Mouse (Mus musculus) adrenal gland, adult 8-10 months (tissue): ENCODE results near the gene Ifnlr1. TPM values are rescaled to one million over a fixed set of nuclear protein-coding genes. Genes with fewer than 3 reads are reported as not detected.
A peak's percentile ranks its signal among the peaks of the same experiment; 100 is the strongest.
"Not testable (repeated sequence)": the region's sequence is repeated elsewhere in the genome, so short reads cannot be mapped to it uniquely, and the experiment has no call there.

ENCODE experiments used
- DNase-seq: peaks from one replicate; pipeline ENCODE4 v3.0.0; 2022
- total RNA-seq, 4 experiments: library from RNA; stranded (reverse); gene quantifications; 2 replicates each; pipeline ENCODE4 v1.2.4; 2022

Ifnlr1 gene
- total RNA-seq, 4 experiments from 2014 or later: 0.17 to 0.22 (median 0.18) TPM; not detected in 1

DNA sequence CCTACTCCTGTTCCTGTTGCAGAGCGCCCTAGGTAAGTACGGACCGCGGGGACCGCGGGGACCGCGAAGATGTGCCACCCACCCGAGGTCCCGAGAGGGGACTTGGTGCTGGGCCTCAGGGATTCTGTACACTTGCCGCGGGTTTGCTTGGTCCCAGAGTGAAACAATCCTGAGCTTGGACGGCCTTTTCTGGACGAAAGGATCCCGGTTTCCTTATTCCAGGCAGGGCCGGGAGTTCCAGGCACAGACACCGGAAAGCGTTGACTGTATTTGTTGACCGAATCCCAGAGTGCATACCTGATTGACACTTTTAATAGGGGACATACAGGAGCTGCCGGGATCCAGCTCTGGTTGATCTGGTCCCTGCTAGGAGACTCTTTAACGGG is 474 bp downstream of the Ifnlr1 start:
- no peak for DNase-seq

DNA sequence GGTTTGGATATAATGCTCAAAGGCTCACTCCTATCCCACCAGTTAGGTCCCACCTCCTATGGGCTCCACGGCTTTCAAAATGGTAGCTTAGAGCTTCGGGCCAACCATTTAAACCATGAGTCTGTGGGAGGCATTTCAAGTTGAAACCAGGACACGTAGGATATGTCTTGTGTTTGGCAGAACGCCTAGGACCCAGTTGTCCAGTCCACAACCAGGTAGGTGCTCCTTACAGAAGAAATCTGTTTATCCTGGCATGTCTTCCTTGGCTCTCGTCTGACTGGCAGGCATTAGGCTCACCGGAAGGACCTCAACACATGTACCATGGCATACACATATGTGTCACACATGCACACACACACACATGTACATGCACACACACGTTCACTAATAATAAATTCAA is 3.7 kb downstream of the Ifnlr1 start:
- no peak for DNase-seq

GRCm38 (mm10) chr4:135690241-135690640 is 4.2 kb downstream of the Ifnlr1 start:
- DNase-seq: no peak

- no peak for DNase-seq
These were observed 6.8 kb downstream of the Ifnlr1 start for GRCm38 (mm10) chr4:135692916-135693315.

DNA sequence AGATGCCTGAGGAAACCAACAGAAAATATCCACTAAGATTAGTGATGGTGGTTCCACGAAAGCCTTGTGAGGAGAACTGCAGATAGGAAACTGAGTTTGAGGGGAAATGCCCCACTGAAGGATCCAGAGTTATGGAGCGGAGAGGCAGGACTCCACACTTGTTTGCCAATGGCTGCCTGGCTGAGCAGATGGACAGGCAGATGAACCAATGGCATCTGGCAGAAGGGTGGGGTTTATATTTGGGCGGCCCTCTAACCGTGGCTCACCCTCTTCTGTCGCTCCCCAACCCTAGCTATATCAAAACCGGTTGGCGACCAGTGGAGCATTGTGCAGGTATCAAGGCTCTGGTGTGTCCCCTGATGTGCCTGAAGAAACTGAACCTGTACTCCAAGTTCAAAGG is 12.4 kb downstream of the Ifnlr1 start:
- DNase-seq: no peak

- DNase-seq: no peak
These were observed 17.4 kb downstream of the Ifnlr1 start for GRCm38 (mm10) chr4:135703497-135703896.

GRCm38 (mm10) chr4:135704016-135704415 is 17.9 kb downstream of the Ifnlr1 start:
- no peak for DNase-seq

- no peak for DNase-seq
These were observed 20.0 kb downstream of the Ifnlr1 start for GRCm38 (mm10) chr4:135706045-135706444.

- DNase-seq: peak; percentile 37
These were observed 23.0 kb downstream of the Ifnlr1 start for GRCm38 (mm10) chr4:135709072-135709564.

DNA sequence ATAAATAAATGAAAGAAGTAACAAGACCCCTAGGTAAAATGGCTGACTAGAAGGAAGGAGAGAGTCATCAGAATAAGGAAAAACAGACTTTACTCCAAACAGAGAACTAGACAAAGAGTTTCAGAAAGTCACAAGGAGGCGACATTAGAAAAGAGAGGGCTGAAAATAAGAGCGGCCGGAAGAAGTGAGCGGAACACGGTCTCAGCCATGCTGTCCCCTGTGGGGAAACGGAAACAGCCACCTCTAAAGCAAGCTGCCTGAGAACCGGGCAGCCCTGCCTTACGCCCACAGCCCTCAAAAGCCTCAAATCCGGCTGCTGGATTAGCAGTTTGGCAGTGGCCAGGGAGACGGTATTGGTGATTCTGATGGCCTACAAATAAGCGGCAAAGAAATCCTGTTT is 23.5 kb downstream of the Ifnlr1 start:
- DNase-seq: no peak

- DNase-seq: no peak
These were observed 24.3 kb downstream of the Ifnlr1 start for GRCm38 (mm10) chr4:135710392-135710791.

DNA sequence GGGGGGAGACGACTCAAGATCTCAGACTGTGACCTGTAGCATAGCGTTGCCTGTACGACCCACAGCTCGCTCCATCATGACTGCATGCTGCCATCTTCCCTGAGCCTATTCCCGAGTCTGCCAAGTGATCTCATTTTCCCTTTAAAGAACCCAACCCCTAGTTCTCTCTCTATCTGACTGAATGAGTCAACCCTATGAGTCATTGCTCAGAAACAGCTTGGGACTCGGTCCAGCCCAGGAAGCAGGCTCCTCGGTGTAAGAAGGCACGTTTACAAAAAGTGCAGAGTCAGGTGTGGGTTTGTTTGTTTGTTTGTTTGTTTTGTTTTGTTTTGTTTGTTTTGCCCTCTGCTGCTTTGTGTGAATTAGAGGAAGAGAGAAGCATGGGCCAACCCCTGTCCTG is 28.7 kb downstream of the Ifnlr1 start:
- no peak for DNase-seq

GRCm38 (mm10) chr4:135716438-135716837 is 30.4 kb downstream of the Ifnlr1 start:
- not testable (repeated sequence) for DNase-seq

GRCm38 (mm10) chr4:135722540-135723290 is 36.6 kb downstream of the Ifnlr1 start:
- DNase-seq: no peak

GRCm38 (mm10) chr4:135726416-135726815 is 40.3 kb downstream of the Ifnlr1 start:
- DNase-seq: no peak

DNA sequence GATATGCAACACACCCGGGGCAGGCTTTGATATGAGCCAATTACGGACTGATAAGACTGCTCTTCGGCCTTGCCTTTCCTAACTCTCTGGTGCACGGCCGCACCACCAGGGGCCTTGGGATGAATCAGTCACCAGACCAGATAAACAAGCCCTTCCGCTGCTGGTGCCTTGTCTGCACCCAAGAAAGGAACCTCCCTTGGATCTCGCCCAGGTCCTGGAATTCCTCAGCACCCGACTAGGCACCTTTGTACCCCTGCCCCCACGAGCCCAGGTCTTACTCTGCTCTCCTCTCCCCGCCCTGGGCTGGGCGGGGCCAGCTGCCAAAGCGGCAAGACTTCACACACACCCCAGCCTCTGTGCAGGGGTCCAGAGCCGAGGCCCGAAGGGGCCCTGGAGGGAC is 41.7 kb downstream of the Ifnlr1 start, which contains the start of gene Il22ra1:
Gene Il22ra1 (plus strand): TSS at position 356 of the 400 bp plus-strand sequence.
- DNase-seq: peak; percentile 72

DNA sequence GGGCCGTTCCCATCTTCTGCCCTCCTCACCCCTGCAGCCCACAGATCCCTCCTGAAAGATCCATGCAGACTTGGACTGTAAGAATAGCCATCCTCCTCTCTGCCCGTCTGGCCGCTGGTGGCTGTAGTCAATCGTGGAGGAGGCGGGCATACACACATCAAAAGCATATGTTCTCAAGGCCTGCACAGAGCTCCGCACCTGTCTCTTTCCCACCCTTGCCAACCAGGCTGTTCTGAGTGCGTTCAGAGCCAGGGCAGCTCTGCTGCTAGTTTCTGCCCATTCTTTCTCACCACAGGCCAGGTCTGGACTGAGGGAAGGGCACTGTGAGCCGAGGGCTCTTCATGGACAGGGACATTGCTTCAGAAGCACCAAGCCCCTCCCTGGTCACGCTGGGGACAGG is 44.1 kb downstream of the Ifnlr1 start:
- no peak for DNase-seq

DNA sequence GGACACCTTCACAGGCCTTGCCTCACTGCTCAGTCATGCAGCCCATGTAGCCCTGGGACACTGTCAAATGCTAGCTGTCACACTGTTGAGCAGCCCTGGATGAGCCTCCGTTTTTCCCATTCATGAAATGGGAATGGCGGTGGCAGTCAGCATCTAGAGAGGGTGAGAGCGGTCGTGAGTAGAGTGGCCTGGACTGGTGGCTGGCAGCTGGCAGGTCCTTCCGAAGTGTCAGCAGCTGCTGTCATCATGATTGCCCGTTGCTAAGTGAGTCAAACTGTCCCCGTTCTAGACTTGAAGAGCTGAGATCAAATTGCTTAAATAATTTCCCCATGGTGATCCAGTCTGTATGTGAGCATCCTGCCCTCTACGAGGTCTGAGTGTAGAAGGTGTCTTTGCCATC is 44.9 kb downstream of the Ifnlr1 start:
- DNase-seq: no peak

GRCm38 (mm10) chr4:135733901-135734300 is 47.8 kb downstream of the Ifnlr1 start:
- DNase-seq: no peak

DNA sequence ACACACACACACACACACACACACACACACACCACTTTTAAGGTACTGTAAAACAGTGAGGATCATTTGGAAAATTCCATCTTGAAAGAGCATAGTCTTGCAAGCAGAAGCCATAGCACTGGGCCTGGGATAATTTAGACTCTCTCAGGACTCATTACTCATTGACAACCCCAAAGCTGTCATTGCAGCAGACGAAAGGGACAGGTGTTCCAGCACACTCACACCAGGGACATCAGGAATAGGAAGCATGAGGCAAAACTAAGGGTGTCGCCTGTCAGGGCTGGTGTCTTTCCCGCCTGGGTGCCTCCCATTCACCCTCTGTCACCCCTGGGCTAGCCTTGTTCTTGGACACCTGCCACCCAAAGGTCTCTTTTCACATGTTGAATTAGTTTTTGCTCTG is 50.8 kb downstream of the Ifnlr1 start:
- no peak for DNase-seq

DNA sequence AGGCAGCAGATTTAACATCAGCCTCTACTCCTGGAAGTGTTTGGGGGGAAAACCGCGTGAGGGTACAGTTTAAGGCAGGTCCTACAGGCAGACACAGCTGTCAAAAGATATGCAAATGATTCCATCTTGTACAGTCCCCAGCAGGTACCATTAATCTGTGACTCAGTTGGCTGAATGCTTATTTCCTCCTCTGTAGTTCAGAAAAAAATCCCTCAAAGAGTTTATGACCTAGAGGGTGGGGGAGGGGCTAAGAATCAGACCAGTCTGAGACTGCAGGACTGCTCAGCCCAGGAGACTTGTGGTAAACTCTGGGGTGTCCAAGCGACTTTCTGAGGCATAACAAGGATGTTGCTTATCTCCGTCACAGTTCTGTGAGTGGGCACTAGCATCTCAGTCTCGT is 52.1 kb downstream of the Ifnlr1 start:
- no peak for DNase-seq

DNA sequence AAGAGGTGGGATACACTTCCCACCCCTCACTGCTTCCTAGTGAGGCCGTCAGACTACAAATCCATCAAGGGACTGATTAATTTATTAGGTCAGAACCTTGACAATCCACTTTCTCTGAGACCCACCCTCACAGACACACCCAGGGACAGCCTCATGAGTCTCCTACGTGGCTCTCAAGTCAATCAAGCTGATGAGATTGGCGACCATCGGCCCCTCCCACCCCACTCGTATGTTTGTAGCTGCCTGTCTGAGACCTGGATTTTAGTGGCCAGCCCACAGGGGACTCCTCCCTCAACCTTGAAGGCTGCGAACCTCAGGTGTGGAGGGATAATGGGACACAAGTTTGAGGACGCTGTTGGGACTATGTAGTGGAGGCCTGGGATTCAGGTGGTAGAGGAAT is 53.1 kb downstream of the Ifnlr1 start:
- DNase-seq: no peak

DNA sequence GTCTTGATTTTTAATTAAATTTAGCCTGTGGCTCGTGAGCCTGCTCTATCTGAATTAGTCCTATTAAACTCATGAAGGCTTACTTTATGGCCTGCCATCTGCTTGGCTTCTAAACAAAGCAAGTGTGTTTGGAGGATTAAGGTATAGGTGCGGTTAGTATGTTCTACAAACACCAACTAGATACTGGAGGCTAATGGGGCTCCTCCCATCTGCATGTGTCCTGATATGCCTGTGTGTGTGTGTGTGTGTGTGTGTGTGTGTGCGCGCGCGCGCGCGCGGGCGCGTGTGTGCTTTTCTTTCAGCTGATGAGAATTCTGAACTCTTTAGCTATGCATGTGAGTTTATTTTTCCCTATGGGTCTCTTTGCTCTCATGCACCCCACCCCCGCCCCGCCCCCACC is 53.6 kb downstream of the Ifnlr1 start:
- DNase-seq: no peak

GRCm38 (mm10) chr4:135743520-135743919 is 57.4 kb downstream of the Ifnlr1 start:
- no peak for DNase-seq
